Mouse (Mus musculus): Measurements from ENCODE around the gene Iqgap2. TPM values are rescaled to one million over a fixed set of nuclear protein-coding genes. Genes with fewer than 3 reads are reported as not detected.

The Iqgap2 gene
- polyA plus RNA-seq, 1 experiment from 2014 or later: 10.5 TPM

- H3K4me3 ChIP-seq: no peak overlapping the region
- 82% methylated on average over 6 of the region's 6 CpGs for WGBS
- no peaks in the 10 kb centered on the region for H3K27me3 ChIP-seq (ENCODE audit: insufficient read depth, poor library complexity, severe bottlenecking)
- no peak overlapping the region for H3K27ac ChIP-seq
- no peaks in the 10 kb centered on the region for H3K9me3 ChIP-seq
- peaks cover 9% of the 10 kb centered on the region; the same call in 1 of the 2 replicates for H3K36me3 ChIP-seq
- H3K4me1 ChIP-seq (replicated peaks): no peaks in the 10 kb centered on the region
- no peak for DNase-seq (ENCODE audit: low spot score)
Measured at GRCm38 (mm10) chr13:95880633-95881032, 11.1 kb downstream of the Iqgap2 start.

GRCm38 (mm10) chr13:95871993-95872392 lies 19.7 kb downstream of the Iqgap2 start:
- Histone ChIP-seq H3K4me3 (no peak overlapping the region), H3K27me3 (ENCODE audit: insufficient read depth, poor library complexity, severe bottlenecking) (no peaks in the 10 kb centered on the region), H3K9me3 (no peaks in the 10 kb centered on the region), H3K27ac (peak overlapping the region; percentile 45; the same call in 1 of the 2 replicates), H3K36me3 (no peaks in the 10 kb centered on the region), H3K4me1 (replicated peaks) (peaks cover 51% of the 10 kb centered on the region)
- no peak for DNase-seq (ENCODE audit: low spot score)
- 69% methylated on average over 4 of the region's 4 CpGs for WGBS

- Histone ChIP-seq H3K4me3 (no peak overlapping the region), H3K4me1 (replicated peaks) (peaks cover 51% of the 10 kb centered on the region), H3K27ac (peak overlapping the region; percentile 76), H3K36me3 (no peaks in the 10 kb centered on the region), H3K9me3 (no peaks in the 10 kb centered on the region), H3K27me3 (ENCODE audit: insufficient read depth, poor library complexity, severe bottlenecking) (no peaks in the 10 kb centered on the region)
- WGBS: 88% methylated on average over 8 of the region's 8 CpGs
- no peak for DNase-seq (ENCODE audit: low spot score)
Measured at GRCm38 (mm10) chr13:95870626-95871025, 21.1 kb downstream of the Iqgap2 start.

- WGBS: 37% methylated on average over 8 of the region's 8 CpGs
- Histone ChIP-seq H3K9me3 (no peaks in the 10 kb centered on the region), H3K4me3 (peak overlapping the region; percentile 18; the same call in 1 of the 2 replicates), H3K36me3 (no peaks in the 10 kb centered on the region), H3K27ac (peak overlapping the region; percentile 76), H3K27me3 (ENCODE audit: insufficient read depth, poor library complexity, severe bottlenecking) (no peaks in the 10 kb centered on the region), H3K4me1 (replicated peaks) (peaks cover 51% of the 10 kb centered on the region)
- peak; percentile 66 for DNase-seq (ENCODE audit: low spot score)
Measured at GRCm38 (mm10) chr13:95868896-95869540, 22.7 kb downstream of the Iqgap2 start.

GRCm38 (mm10) chr13:95862201-95862600 lies 29.5 kb downstream of the Iqgap2 start:
- peaks cover 5% of the 10 kb centered on the region for H3K4me1 ChIP-seq (replicated peaks)
- H3K27me3 ChIP-seq (ENCODE audit: insufficient read depth, poor library complexity, severe bottlenecking): no peaks in the 10 kb centered on the region
- no peak overlapping the region for H3K4me3 ChIP-seq
- WGBS: 79% methylated on average over 8 of the region's 8 CpGs
- no peaks in the 10 kb centered on the region for H3K36me3 ChIP-seq
- no peaks in the 10 kb centered on the region for H3K9me3 ChIP-seq
- H3K27ac ChIP-seq: no peak overlapping the region
- DNase-seq (ENCODE audit: low spot score): no peak

- 80% methylated on average over 4 of the region's 4 CpGs for WGBS
- Histone ChIP-seq H3K9me3 (no peaks in the 10 kb centered on the region), H3K27me3 (ENCODE audit: insufficient read depth, poor library complexity, severe bottlenecking) (no peaks in the 10 kb centered on the region), H3K36me3 (no peaks in the 10 kb centered on the region), H3K27ac (no peak overlapping the region), H3K4me1 (replicated peaks) (peaks cover 5% of the 10 kb centered on the region; the same call in 1 of the 2 replicates), H3K4me3 (no peak overlapping the region)
- no peak for DNase-seq (ENCODE audit: low spot score)
Measured at GRCm38 (mm10) chr13:95859271-95859670, 32.5 kb downstream of the Iqgap2 start.

- Histone ChIP-seq H3K27ac (no peak overlapping the region), H3K4me3 (no peak overlapping the region), H3K9me3 (no peaks in the 10 kb centered on the region), H3K27me3 (ENCODE audit: insufficient read depth, poor library complexity, severe bottlenecking) (no peaks in the 10 kb centered on the region), H3K36me3 (no peaks in the 10 kb centered on the region), H3K4me1 (replicated peaks) (peaks cover 6% of the 10 kb centered on the region; the same call in 1 of the 2 replicates)
- no peak for DNase-seq (ENCODE audit: low spot score)
- WGBS: 90% methylated on average over 9 of the region's 9 CpGs
Measured at GRCm38 (mm10) chr13:95858866-95859265, 32.9 kb downstream of the Iqgap2 start.

- no peak for DNase-seq (ENCODE audit: low spot score)
- 96% methylated on average over 4 of the region's 4 CpGs for WGBS
- Histone ChIP-seq H3K9me3 (no peaks in the 10 kb centered on the region), H3K36me3 (no peaks in the 10 kb centered on the region), H3K27me3 (ENCODE audit: insufficient read depth, poor library complexity, severe bottlenecking) (no peaks in the 10 kb centered on the region), H3K4me1 (replicated peaks) (peaks cover 18% of the 10 kb centered on the region), H3K27ac (no peak overlapping the region), H3K4me3 (no peak overlapping the region)
Measured at GRCm38 (mm10) chr13:95855537-95855936, 36.2 kb downstream of the Iqgap2 start.

GRCm38 (mm10) chr13:95851611-95852010 lies 40.1 kb downstream of the Iqgap2 start:
- WGBS: 44% methylated on average over 4 of the region's 4 CpGs
- Histone ChIP-seq H3K27ac (peak overlapping the region; percentile 59; the same call in 1 of the 2 replicates), H3K9me3 (no peaks in the 10 kb centered on the region), H3K36me3 (no peaks in the 10 kb centered on the region), H3K27me3 (ENCODE audit: insufficient read depth, poor library complexity, severe bottlenecking) (no peaks in the 10 kb centered on the region), H3K4me1 (replicated peaks) (peaks cover 31% of the 10 kb centered on the region), H3K4me3 (no peak overlapping the region)
- no peak for DNase-seq (ENCODE audit: low spot score)

GRCm38 (mm10) chr13:95850451-95850850 lies 41.3 kb downstream of the Iqgap2 start:
- no peak overlapping the region for H3K4me3 ChIP-seq
- 61% methylated on average over 5 of the region's 5 CpGs for WGBS
- no peak for DNase-seq (ENCODE audit: low spot score)
- no peaks in the 10 kb centered on the region for H3K9me3 ChIP-seq
- peaks cover 31% of the 10 kb centered on the region for H3K4me1 ChIP-seq (replicated peaks)
- no peaks in the 10 kb centered on the region for H3K27me3 ChIP-seq (ENCODE audit: insufficient read depth, poor library complexity, severe bottlenecking)
- H3K27ac ChIP-seq: no peak overlapping the region
- H3K36me3 ChIP-seq: no peaks in the 10 kb centered on the region

GRCm38 (mm10) chr13:95849501-95850007 lies 42.2 kb downstream of the Iqgap2 start:
- no peaks in the 10 kb centered on the region for H3K27me3 ChIP-seq (ENCODE audit: insufficient read depth, poor library complexity, severe bottlenecking)
- peak overlapping the region; percentile 29; the same call in 1 of the 2 replicates for H3K27ac ChIP-seq
- 55% methylated on average over 7 of the region's 7 CpGs for whole genome bisulfite sequencing
- no peak for DNase-seq (ENCODE audit: low spot score)
- no peak overlapping the region for H3K4me3 ChIP-seq
- H3K4me1 ChIP-seq (replicated peaks): peaks cover 31% of the 10 kb centered on the region
- no peaks in the 10 kb centered on the region for H3K36me3 ChIP-seq
- no peaks in the 10 kb centered on the region for H3K9me3 ChIP-seq

GRCm38 (mm10) chr13:95846364-95846763 lies 45.4 kb downstream of the Iqgap2 start:
- no peaks in the 10 kb centered on the region for H3K27me3 ChIP-seq (ENCODE audit: insufficient read depth, poor library complexity, severe bottlenecking)
- no peak overlapping the region for H3K4me3 ChIP-seq
- WGBS: 80% methylated on average over 5 of the region's 5 CpGs
- no peaks in the 10 kb centered on the region for H3K36me3 ChIP-seq
- no peak overlapping the region for H3K27ac ChIP-seq
- no peaks in the 10 kb centered on the region for H3K9me3 ChIP-seq
- H3K4me1 ChIP-seq (replicated peaks): peaks cover 21% of the 10 kb centered on the region
- DNase-seq (ENCODE audit: low spot score): no peak

GRCm38 (mm10) chr13:95844950-95845349 lies 46.8 kb downstream of the Iqgap2 start:
- DNase-seq (ENCODE audit: low spot score): no peak
- H3K27me3 ChIP-seq (ENCODE audit: insufficient read depth, poor library complexity, severe bottlenecking): no peaks in the 10 kb centered on the region
- no peak overlapping the region for H3K27ac ChIP-seq
- H3K36me3 ChIP-seq: no peaks in the 10 kb centered on the region
- H3K9me3 ChIP-seq: no peaks in the 10 kb centered on the region
- WGBS: 87% methylated on average over 3 of the region's 3 CpGs
- peaks cover 7% of the 10 kb centered on the region for H3K4me1 ChIP-seq (replicated peaks)
- no peak overlapping the region for H3K4me3 ChIP-seq
